Mouse (Mus musculus): ENCODE measurements at regions not wholly inside any gene's neighbourhood (a gene's known extent, or its start where the extent isn't known, plus 50 kb on each side); places are given as distances from the start of the nearest gene placed in this dataset.

DNA sequence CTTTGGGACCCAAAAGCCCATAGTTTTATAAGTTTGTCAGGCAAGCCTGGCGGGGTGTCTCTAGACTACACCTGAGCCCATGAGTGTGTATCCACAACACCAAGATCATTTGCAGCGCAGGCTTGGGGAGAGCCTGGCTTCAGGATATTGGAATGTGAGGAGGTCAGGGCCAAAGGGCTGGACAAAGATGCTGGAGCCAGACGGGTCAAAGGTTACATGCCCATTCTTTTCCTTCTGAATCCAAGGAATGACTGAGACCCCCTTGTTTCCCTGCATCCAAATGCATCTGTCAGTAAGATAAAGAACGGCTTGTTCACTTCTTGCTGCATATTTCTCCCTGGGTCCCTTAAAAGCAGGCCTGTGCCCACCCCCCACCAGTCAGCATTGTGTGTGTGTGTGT, 160.9 kb upstream of the Lmo4 start:
- TF ChIP-seq CTCF (IDR thresholded peaks at IDR 0.05; ENCODE audit: low read depth) (no peak), EP300 (optimal IDR thresholded peaks at IDR 0.05) (no peak)
